Mouse (Mus musculus): ENCODE results near the gene A130010J15Rik. TPM values are rescaled to one million over a fixed set of nuclear protein-coding genes. Genes with fewer than 3 reads are reported as not detected.

A130010J15Rik gene
- 2.0 and 2.3 TPM in 2 replicates for polyA plus RNA-seq (2012; rRNA removed)
- polyA plus RNA-seq (2014; fragmentation: Nextera tagmentation; extraction: Ambion mirVana), result 3.8 and 4.5 TPM in 2 replicates

DNA sequence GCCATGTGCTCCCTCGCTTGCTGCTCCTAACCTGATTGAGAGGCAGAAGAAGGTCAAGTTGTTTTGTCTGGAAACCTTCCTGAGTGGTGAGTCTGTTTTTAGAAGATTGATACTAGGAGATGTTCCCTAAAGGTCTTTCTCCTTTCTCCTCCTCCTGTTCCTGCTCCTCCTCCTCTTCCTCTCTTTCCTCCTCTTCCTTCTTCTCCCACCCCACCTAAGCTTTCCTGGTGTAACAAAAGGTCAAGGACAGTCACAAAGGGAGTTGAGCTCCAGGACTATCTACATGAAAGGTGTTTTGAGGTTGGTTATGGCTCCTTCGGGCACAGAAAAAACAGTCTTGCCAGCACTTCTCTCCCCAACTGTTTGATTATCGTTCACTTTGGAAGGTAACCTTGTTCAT, at the start of gene A130010J15Rik:
TSS of gene A130010J15Rik (plus strand) at position 301 of the 400 bp plus-strand sequence.
- Histone ChIP-seq H3K4me1 (replicated peaks; ENCODE audit: control insufficient read depth in 2 of 2, insufficient read depth in 2 of 2, low read length in 1 of 2) (peaks cover 6 to 7% of the 10 kb centered on the region in 2 experiments), H3K36me3 (replicated peaks; ENCODE audit: control insufficient read depth, insufficient read depth, low read depth) (no peaks in the 10 kb centered on the region), H3K9ac (replicated peaks) (no peak within 1 kb of the TSS), H3K27ac (no peak within 1 kb of the TSS), H3K9me3 (ENCODE audit: control insufficient read depth, low read length) (no peaks in the 10 kb centered on the region), H3K4me3 (ENCODE audit: insufficient read depth in 1 of 2, low read depth in 2 of 2, low read length in 2 of 2) (no peak within 1 kb of the TSS), H3K4me2 (ENCODE audit: low read depth) (no peak within 1 kb of the TSS), H3K27me3 (ENCODE audit: control insufficient read depth, insufficient read depth, low read length) (no peaks in the 10 kb centered on the region)
- ATAC-seq (ENCODE audit: insufficient read depth), result no peak
- WGBS (ENCODE audit: insufficient replicate concordance), result 66% methylated on average over 3 of the region's 3 CpGs
- DNase-seq (ENCODE audit: low read depth in 3 of 3, low spot score in 3 of 3), result no peak
- TF ChIP-seq EP300 (IDR thresholded peaks at IDR 0.05; ENCODE audit: low read depth) (no peak), CTCF (IDR thresholded peaks at IDR 0.05; ENCODE audit: low read depth) (no peak)

DNA sequence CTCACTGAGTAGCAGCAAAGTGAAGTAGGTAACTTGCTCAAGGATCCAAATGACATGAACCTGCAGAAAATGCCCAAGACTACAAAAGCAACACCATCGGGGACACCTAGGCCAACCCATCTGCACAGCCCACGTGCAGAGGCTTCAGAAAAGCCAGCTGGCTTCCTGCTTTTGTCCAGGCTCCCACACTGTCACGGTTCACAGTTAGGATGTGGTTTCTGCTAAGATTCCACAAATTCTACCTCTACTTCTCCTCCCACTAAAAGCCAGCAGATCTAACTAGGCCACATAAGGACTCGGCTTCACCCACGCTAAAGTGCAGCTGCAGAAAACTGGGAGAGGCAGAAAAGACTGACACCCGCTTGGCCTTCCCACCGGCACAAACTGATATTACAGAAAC, 45.1 kb upstream of the A130010J15Rik start:
- Histone ChIP-seq H3K27me3 (ENCODE audit: control insufficient read depth, insufficient read depth, low read length) (no peaks in the 10 kb centered on the region), H3K4me2 (ENCODE audit: low read depth) (no peak overlapping the region), H3K9me3 (ENCODE audit: control insufficient read depth, low read length) (no peaks in the 10 kb centered on the region), H3K36me3 (replicated peaks; ENCODE audit: control insufficient read depth, insufficient read depth, low read depth) (peaks cover 66% of the 10 kb centered on the region), H3K4me3 (ENCODE audit: insufficient read depth in 1 of 2, low read depth in 2 of 2, low read length in 2 of 2) (no peak overlapping the region), H3K4me1 (replicated peaks; ENCODE audit: control insufficient read depth in 2 of 2, insufficient read depth in 2 of 2, low read length in 1 of 2) (no peaks in the 10 kb centered on the region), H3K27ac (no peak overlapping the region), H3K9ac (replicated peaks) (no peak overlapping the region)
- DNase-seq (ENCODE audit: low read depth in 3 of 3, low spot score in 3 of 3) (no peak), ATAC-seq (ENCODE audit: insufficient read depth) (no peak)
- WGBS (ENCODE audit: insufficient replicate concordance), result 69% methylated on average over 7 of the region's 7 CpGs
- TF ChIP-seq EP300 (IDR thresholded peaks at IDR 0.05; ENCODE audit: low read depth), result no peak
- TF ChIP-seq CTCF (IDR thresholded peaks at IDR 0.05; ENCODE audit: low read depth), result no peak

DNA sequence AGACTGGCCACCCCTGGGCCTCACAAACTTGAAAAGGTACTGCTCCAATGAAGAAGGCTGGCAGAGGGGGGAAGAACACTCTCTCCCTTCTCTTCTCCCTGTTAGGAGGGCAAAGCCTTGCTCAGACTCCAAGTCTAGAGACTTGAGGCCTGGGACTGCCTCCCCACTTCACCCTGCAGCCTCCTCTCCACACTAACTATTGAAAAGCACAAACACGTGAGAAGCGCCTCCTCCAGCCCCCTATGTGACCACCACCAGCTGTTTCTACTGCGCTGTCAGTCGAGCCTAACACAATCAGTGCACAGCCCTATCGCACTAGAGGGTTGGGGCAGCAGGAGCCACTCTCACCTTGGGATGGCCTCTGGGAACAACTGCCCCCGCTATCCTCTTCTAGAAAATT, 44.6 kb upstream of the A130010J15Rik start:
- Histone ChIP-seq H3K9me3 (ENCODE audit: control insufficient read depth, low read length) (no peaks in the 10 kb centered on the region), H3K27me3 (ENCODE audit: control insufficient read depth, insufficient read depth, low read length) (no peaks in the 10 kb centered on the region), H3K4me1 (replicated peaks; ENCODE audit: control insufficient read depth in 2 of 2, insufficient read depth in 2 of 2, low read length in 1 of 2) (no peaks in the 10 kb centered on the region), H3K4me2 (ENCODE audit: low read depth) (no peak overlapping the region), H3K27ac (no peak overlapping the region), H3K9ac (replicated peaks) (no peak overlapping the region), H3K4me3 (ENCODE audit: insufficient read depth in 1 of 2, low read depth in 2 of 2, low read length in 2 of 2) (no peak overlapping the region), H3K36me3 (replicated peaks; ENCODE audit: control insufficient read depth, insufficient read depth, low read depth) (peaks cover 61% of the 10 kb centered on the region)
- no peak for DNase-seq (ENCODE audit: low read depth in 3 of 3, low spot score in 3 of 3)
- ATAC-seq (ENCODE audit: insufficient read depth), result no peak
- WGBS (ENCODE audit: insufficient replicate concordance), result 81% methylated on average over 6 of the region's 6 CpGs
- TF ChIP-seq EP300 (IDR thresholded peaks at IDR 0.05; ENCODE audit: low read depth) (no peak), CTCF (IDR thresholded peaks at IDR 0.05; ENCODE audit: low read depth) (no peak)

DNA sequence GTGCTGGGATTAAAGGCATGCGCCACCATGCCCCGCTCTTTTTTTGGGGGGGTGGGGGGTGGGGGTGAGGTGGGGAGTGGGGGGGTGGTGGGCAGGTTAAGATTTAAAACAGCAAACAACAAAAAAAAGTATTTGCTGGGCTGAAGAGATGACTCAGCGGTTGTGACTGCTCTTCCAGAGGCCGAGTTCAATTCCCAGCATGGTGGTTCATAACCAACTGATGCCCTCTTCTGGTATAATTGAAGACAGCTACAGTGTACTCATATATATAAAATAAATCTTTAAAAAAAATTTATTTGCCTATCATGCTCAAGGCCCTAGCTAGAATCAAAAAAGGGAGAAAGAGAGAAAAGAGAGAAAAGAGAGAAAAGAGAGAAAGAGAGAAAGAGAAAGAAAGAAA, 42.0 kb upstream of the A130010J15Rik start:
- no peak overlapping the region for H3K4me3 ChIP-seq (ENCODE audit: insufficient read depth in 1 of 2, low read depth in 2 of 2, low read length in 2 of 2)
- no peaks in the 10 kb centered on the region for H3K27me3 ChIP-seq (ENCODE audit: control insufficient read depth, insufficient read depth, low read length)
- ATAC-seq (ENCODE audit: insufficient read depth) (no peak), DNase-seq (ENCODE audit: low read depth in 3 of 3, low spot score in 3 of 3) (peak in 2 of 3 experiments; percentile 17 to 31)
- no peaks in the 10 kb centered on the region for H3K9me3 ChIP-seq (ENCODE audit: control insufficient read depth, low read length)
- H3K36me3 ChIP-seq (replicated peaks; ENCODE audit: control insufficient read depth, insufficient read depth, low read depth), result peaks cover 40% of the 10 kb centered on the region
- TF ChIP-seq CTCF (IDR thresholded peaks at IDR 0.05; ENCODE audit: low read depth), result no peak
- TF ChIP-seq EP300 (IDR thresholded peaks at IDR 0.05; ENCODE audit: low read depth), result no peak
- H3K4me1 ChIP-seq (replicated peaks; ENCODE audit: control insufficient read depth in 2 of 2, insufficient read depth in 2 of 2, low read length in 1 of 2), result peaks cover 8 to 11% of the 10 kb centered on the region in 2 experiments; a peak in 3 of 4 replicates
- H3K4me2 ChIP-seq (ENCODE audit: low read depth), result no peak overlapping the region
- H3K27ac ChIP-seq, result no peak overlapping the region
- WGBS (ENCODE audit: insufficient replicate concordance), result 65% methylated on average over 4 of the region's 4 CpGs
- no peak overlapping the region for H3K9ac ChIP-seq (replicated peaks)

DNA sequence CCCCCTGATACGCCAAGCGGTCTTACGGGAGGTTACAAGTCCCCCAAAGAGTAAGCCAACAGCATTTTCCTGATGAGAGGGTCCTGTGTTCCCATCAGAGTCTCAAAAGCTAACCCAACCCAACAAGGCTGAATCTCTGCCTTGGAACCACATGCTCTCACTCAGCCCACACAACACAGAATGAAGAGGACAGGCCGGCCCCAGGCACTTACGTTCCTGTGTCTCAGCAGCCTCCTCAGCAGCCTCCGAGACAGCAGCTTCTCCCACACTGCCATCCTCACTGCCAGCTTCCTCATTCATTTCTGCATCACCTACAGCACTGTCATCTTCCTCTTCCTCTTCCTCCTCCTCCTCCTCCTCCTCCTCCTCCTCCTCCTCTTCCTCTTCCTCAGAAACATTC, 39.8 kb upstream of the A130010J15Rik start:
- no peak overlapping the region for H3K27ac ChIP-seq
- 80% methylated on average over 6 of the region's 6 CpGs for WGBS (ENCODE audit: insufficient replicate concordance)

More for the DNA sequence above, 39.8 kb upstream of the A130010J15Rik start:
- no peak overlapping the region for H3K4me3 ChIP-seq (ENCODE audit: insufficient read depth in 1 of 2, low read depth in 2 of 2, low read length in 2 of 2)
- no peak for TF ChIP-seq CTCF (IDR thresholded peaks at IDR 0.05; ENCODE audit: low read depth)
- no peak for TF ChIP-seq EP300 (IDR thresholded peaks at IDR 0.05; ENCODE audit: low read depth)
- H3K4me2 ChIP-seq (ENCODE audit: low read depth), result no peak overlapping the region
- peaks cover 19% of the 10 kb centered on the region; the same call in 1 of the 2 replicates for H3K36me3 ChIP-seq (replicated peaks; ENCODE audit: control insufficient read depth, insufficient read depth, low read depth)
- no peaks in the 10 kb centered on the region for H3K9me3 ChIP-seq (ENCODE audit: control insufficient read depth, low read length)
- ATAC-seq (ENCODE audit: insufficient read depth) (no peak), DNase-seq (ENCODE audit: low read depth in 3 of 3, low spot score in 3 of 3) (no peak)
- H3K9ac ChIP-seq (replicated peaks), result no peak overlapping the region
- H3K27me3 ChIP-seq (ENCODE audit: control insufficient read depth, insufficient read depth, low read length), result no peaks in the 10 kb centered on the region
- H3K4me1 ChIP-seq (replicated peaks; ENCODE audit: control insufficient read depth in 2 of 2, insufficient read depth in 2 of 2, low read length in 1 of 2), result peaks cover 9 to 11% of the 10 kb centered on the region in 2 experiments; a peak in 3 of 4 replicates
